Mouse (Mus musculus): Measurements from ENCODE around the gene Ube2q1.

The Ube2q1 gene

GRCm38 (mm10) chr3:89821548-89822480 lies 48.4 kb downstream of the Ube2q1 start:
- DNase-seq (ENCODE audit: low spot score in 2 of 2) = no peak

- no peak for DNase-seq (ENCODE audit: low spot score in 2 of 2)
These were observed 50.2 kb downstream of the Ube2q1 start for GRCm38 (mm10) chr3:89823594-89823993.

GRCm38 (mm10) chr3:89826295-89826694 lies 52.9 kb downstream of the Ube2q1 start:
- DNase-seq (ENCODE audit: low spot score in 2 of 2) = no peak

- DNase-seq (ENCODE audit: low spot score in 2 of 2) = no peak
These were observed 57.6 kb downstream of the Ube2q1 start, which contains the start of gene She for GRCm38 (mm10) chr3:89830815-89831591. Gene She, plus strand, starts transcription at chr3:89831370.

All from right cerebral cortex, adult 2 months (tissue).